Mouse (Mus musculus): ENCODE measurements at regions not wholly inside any gene's neighbourhood (a gene's known extent, or its start where the extent isn't known, plus 50 kb on each side); places are given as distances from the start of the nearest gene placed in this dataset.

- no peak for DNase-seq
Measured at GRCm38 (mm10) chr13:72023666-72024065, 60.1 kb upstream of the Irx1 start.

GRCm38 (mm10) chr13:72043930-72044470 is 80.5 kb upstream of the Irx1 start:
- DNase-seq, result no peak

DNA sequence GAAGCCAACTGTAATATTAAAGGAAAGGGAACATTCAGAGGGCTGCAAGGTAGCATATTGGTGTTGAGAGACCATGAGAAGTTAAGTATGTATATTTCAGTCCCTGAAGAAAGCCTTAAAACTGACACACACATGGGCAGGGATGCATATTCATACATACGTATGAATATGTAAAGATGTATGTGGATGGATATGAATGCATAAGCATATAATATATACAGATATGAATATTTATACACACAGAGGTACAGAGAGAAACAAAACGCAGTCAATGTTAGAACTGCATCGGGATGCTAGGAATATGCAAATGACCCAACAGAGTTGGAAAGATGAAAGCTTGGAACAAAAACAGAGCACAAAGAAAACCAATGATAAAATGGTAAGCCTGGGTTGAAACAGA is 92.9 kb upstream of the Irx1 start:
- no peak for DNase-seq

- DNase-seq, result peak in 1 of 2 experiments; percentile 15
Measured at GRCm38 (mm10) chr13:72061659-72062058, 98.1 kb upstream of the Irx1 start.

DNA sequence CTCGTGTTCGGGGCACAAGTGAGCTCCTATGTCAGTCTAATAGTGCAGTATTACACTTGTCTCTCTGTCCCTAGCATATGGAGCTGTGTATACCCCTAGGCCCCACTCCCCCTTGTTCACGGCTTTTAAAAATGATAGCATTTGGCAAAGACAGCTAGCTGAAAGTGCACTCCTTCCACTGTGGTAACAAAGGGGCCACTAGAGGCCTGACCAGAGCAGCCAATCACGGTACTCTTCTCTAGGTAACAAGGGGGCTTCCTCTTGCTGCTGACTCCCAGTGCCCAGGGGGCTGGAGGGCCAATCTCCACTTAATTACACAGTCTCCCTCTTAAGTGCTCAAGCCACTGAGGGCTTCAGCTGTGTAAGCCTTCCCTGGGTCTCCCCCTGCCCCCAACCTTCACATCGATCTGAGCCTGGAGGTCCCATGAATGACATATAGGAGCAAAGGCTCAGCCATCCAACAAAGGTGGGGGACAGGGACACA is 99.8 kb upstream of the Irx1 start:
- DNase-seq, result no peak

GRCm38 (mm10) chr13:72096585-72096984 is 133.1 kb upstream of the Irx1 start:
- DNase-seq, result peak in 1 of 2 experiments; percentile 19

DNA sequence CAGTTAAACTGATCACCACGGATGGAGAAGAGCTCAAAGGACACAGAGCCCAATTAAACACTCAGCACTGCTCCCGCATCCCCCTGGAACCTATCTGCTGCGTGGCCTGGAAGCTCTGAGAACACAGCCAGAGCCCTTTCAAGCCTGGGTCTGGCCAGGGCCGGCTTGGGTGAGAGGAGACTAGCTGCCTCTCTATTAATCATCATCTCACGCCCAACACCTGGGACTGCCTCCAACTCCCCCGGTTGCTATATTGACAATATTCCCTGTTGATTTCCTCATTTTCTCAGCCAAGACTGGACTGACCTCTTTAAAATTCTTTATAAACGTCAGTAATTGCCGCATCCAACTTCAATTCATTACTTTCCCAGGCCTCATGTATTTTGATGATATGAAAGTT is 133.7 kb upstream of the Irx1 start:
- DNase-seq, result peak; percentile 57 to 75

- peak; percentile 62 to 73 for DNase-seq
Measured at GRCm38 (mm10) chr13:72097811-72098210, 134.3 kb upstream of the Irx1 start.

GRCm38 (mm10) chr13:72100741-72101140 is 137.2 kb upstream of the Irx1 start:
- peak; percentile 21 to 25 for DNase-seq

- DNase-seq, result no peak
Measured at GRCm38 (mm10) chr13:72108666-72109065, 145.1 kb upstream of the Irx1 start.

GRCm38 (mm10) chr13:72113942-72114341 is 150.4 kb upstream of the Irx1 start:
- no peak for DNase-seq

- peak; percentile 47 to 69 for DNase-seq
Measured at GRCm38 (mm10) chr13:72114776-72115663, 151.5 kb upstream of the Irx1 start.

DNA sequence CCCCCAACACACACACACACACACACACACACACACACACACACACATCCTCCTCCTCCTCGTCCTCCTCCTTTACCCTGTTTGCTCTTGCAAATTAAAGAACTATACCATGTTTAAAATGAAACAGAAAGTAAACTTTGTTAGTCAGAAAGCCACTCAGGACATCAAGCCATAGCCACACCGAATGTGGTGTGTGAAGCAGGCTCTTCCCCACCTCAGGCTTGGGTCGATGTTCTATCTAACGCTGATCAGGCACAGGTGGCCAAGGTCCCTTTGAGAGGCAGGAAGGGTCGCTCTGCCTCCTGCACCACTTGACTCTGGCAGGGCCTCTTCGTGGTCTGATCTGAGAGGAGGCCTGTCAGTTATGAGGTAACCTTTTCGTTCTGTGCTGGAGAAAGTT is 156.9 kb upstream of the Irx1 start:
- DNase-seq, result no peak

GRCm38 (mm10) chr13:72120911-72121553 is 157.5 kb upstream of the Irx1 start:
- peak; percentile 34 to 40 for DNase-seq

DNA sequence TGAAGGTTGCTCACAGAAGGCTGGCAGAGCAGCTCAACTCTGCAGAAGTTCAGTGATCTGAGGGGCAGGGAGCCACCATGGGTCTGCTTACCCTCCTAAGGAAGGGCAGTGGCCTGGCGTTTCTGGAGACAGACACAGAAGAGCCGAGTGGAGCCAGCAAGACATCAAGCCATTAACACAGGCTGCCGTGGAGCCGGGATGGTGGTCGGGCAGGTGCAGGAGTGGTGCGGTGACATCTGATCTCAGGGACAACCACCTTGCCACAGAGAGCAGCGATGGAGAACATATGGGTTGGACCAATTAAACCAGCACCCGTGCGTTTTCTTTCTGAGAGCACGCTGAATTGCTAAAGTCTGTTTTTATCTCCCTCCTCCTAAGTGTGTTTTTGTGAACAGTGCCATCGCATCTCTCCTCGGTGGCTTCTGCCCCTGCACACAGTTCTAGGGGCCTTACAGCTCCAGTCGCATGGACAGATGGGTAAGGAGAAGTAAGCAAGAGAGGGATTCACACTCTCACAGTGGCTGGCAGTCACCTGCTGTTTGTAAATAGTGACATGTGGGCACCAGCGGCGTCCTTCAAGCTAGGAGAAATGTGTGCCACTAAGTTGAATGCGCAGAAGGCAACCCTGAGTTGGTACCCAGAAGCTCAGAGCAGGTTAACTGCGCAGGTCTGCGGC is 158.2 kb upstream of the Irx1 start:
- peak; percentile 28 to 31 for DNase-seq

GRCm38 (mm10) chr13:72122230-72122627 is 158.7 kb upstream of the Irx1 start:
- DNase-seq, result peak; percentile 70 to 81

- no peak for DNase-seq
Measured at GRCm38 (mm10) chr13:72128306-72128705, 164.8 kb upstream of the Irx1 start.

DNA sequence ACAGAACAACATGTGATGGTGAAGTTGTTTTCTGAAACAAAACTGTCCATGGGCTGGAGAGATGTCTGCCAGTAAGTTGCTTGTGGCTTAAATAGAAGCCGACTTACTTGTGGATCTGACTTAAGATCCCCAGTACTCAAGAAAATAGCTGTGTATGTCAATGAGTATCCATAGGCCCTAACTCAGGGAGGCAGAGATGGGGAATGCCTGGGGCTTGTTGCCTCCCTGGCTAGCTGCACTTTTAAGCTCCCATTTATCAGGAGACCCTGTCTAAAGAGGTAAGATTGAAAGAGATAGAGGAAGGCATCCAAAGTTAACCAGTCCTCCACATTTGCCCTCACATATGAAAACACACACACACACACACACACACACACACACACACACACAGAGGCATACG is 167.8 kb upstream of the Irx1 start:
- DNase-seq, result no peak

DNA sequence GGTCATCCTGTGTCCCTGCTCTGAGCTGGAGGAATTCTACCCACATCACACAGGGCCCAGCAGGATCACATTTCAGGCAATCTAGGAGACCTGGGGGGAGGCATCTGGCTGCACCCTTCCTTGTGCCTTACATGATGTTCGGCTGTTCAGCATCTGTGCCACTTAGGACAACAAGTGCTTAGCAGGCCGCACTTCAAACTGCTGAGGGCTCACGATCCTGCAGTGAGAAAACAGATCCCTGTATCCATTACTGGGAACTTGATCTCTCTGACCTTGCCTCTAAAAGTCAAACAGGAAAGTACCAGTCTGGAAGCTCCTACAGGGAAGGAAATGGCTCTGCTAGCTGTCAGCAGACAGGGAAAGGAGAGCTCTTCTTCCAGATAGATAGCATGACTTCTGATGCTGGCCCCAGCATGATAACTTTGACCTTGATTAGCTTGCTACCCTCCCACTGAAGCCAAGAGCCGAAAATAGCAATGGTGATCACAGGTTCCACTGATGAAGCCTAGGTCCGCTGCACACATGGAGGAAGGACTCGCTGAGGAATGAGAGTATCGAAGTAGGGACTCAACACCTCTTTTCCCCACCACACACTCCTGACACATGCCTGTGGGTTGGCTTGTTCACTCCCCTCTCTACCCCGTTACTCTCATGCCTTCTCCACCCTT is 170.7 kb upstream of the Irx1 start:
- no peak for DNase-seq

- DNase-seq, result peak; percentile 20 to 40
Measured at GRCm38 (mm10) chr13:72166225-72166624, 202.7 kb upstream of the Irx1 start.

DNA sequence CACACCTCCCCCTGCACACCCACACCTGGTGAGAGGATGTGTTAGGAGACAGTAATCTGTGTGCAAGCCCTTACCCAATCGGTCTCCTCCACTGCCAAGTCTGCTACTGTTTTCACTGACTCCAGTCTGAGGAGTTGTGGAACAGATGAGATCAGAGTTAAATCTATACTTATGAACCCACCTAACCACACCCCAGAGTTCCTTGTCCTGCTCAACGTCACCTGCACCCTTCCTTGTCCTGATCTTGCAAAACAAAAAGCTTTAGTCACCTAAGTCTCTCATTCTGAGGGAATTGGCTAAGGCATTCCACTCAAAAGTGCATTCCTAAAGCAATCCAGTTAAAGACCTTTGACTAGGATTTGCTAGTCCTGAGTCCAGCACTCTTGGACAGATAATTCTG is 203.9 kb upstream of the Irx1 start:
- DNase-seq, result no peak

GRCm38 (mm10) chr13:72183636-72184035 is 220.1 kb upstream of the Irx1 start:
- DNase-seq, result no peak
